Mouse (Mus musculus) cortical plate, adult 2 months (tissue): ENCODE data around the gene Ubac1.

Source experiments
- CTCF ChIP-seq: fragments of 200-500 bp; IDR thresholded peaks from 2 replicates; pipeline ENCODE4 v1.5.1; 2011; ENCODE audit warnings: mild to moderate bottlenecking, control low read depth, low read length; ENCODE audit not compliant: insufficient read depth; ENCODE audit errors: extremely low read depth
- POLR2A ChIP-seq: fragments of 200-500 bp; IDR thresholded peaks from 2 replicates; pipeline ENCODE4 v1.6.1; 2011; ENCODE audit warnings: mild to moderate bottlenecking, low read length, control low read depth; ENCODE audit not compliant: insufficient read depth; ENCODE audit errors: extremely low read depth

DNA sequence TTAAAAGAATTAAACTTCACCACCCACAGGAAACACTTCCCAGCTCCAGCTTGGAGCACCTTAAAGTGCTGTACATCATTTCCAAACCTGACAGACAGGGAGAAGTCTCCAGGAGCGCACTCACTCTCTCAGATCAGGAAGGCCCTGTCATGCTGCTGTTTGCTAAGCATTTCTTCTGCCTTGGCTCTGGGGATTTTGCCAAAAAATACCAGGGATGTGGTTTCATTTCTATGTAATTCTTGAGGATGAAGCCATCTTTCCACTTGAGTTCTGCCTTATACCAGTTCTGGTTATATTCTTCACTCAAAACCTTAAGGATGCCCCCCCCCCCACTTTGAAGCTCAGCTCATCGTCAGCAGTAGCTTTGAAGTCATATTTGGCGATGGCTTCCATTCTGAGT is 26.8 kb downstream of the Ubac1 start:
- TF ChIP-seq POLR2A (no peak), CTCF (no peak)
